Mouse (Mus musculus) CH12.LX (cell line): ENCODE measurements at regions not wholly inside any gene's neighbourhood (a gene's known extent, or its start where the extent isn't known, plus 50 kb on each side); places are given as distances from the start of the nearest gene placed in this dataset.

ENCODE experiments used
- DNase-seq: peaks from one replicate; pipeline ENCODE4 v3.0.0-alpha.2; 2013; ENCODE audit errors: extremely low read depth
- H3K27ac ChIP-seq: 2 replicates; pipeline ENCODE4 v1.5.1; 2012; ENCODE audit warnings: low read depth, mild to moderate bottlenecking, control low read depth, moderate library complexity; ENCODE audit not compliant: insufficient read depth
- H3K27me3 ChIP-seq: replicated peaks from 2 replicates; pipeline ENCODE3; 2012; ENCODE audit warnings: inconsistent platforms
- H3K36me3 ChIP-seq, 2 experiments: replicated peaks in 1 of 2; 2 replicates each; pipeline versions ENCODE3 to v1.6.1; 2012; ENCODE audit warnings: inconsistent platforms in 1 of 2, low read length in 1 of 2, mild to moderate bottlenecking in 1 of 2, mixed read lengths in 1 of 2, moderate library complexity in 1 of 2; ENCODE audit not compliant: control insufficient read depth in 1 of 2, insufficient read depth in 1 of 2
- H3K4me1 ChIP-seq, 2 experiments: 2 replicates each; pipeline ENCODE4 v1.6.1; 2012; ENCODE audit warnings: inconsistent platforms in 1 of 2, moderate library complexity in 1 of 2; ENCODE audit not compliant: insufficient read depth in 2 of 2, control insufficient read depth in 1 of 2
- H3K4me2 ChIP-seq: 2 replicates; pipeline ENCODE4 v1.6.1; 2012; ENCODE audit warnings: low read depth, mild to moderate bottlenecking, control low read depth; ENCODE audit not compliant: poor library complexity, insufficient read depth, severe bottlenecking
- H3K4me3 ChIP-seq, 3 experiments: fragments of 150-350 bp in 1 of 3; sonication (generic) in 1 of 3; replicated peaks in 1 of 3; 2 replicates each; pipeline versions ENCODE3 to v1.5.1; 2011 to 2012; ENCODE audit warnings: low read depth in 2 of 3, low read length in 2 of 3, mild to moderate bottlenecking in 2 of 3, moderate library complexity in 2 of 3, control low read depth in 1 of 3, improper control_type of control experiment in 1 of 3, inconsistent platforms in 1 of 3, mixed read lengths in 1 of 3; ENCODE audit not compliant: poor library complexity in 1 of 3
- H3K79me2 ChIP-seq: replicated peaks from 2 replicates; pipeline ENCODE4 v1.6.1; 2012; ENCODE audit warnings: mild to moderate bottlenecking, moderate library complexity; ENCODE audit not compliant: control insufficient read depth, poor library complexity, insufficient read depth, severe bottlenecking; ENCODE audit errors: extremely low read depth
- H3K9ac ChIP-seq: 2 replicates; pipeline ENCODE4 v1.6.1; 2012; ENCODE audit warnings: low read depth, mild to moderate bottlenecking, control low read depth, moderate library complexity; ENCODE audit not compliant: insufficient read depth
- H3K9me3 ChIP-seq: replicated peaks from 2 replicates; pipeline ENCODE3; 2012; ENCODE audit warnings: low read length, inconsistent platforms, mixed read lengths
- BHLHE40 ChIP-seq: IDR thresholded peaks from 2 replicates; pipeline ENCODE4 v1.6.1; 2011; ENCODE audit warnings: mild to moderate bottlenecking, low read depth, low read length, improper control_type of control experiment
- CHD1 ChIP-seq: IDR thresholded peaks from 2 replicates; pipeline ENCODE4 v1.6.1; 2012; ENCODE audit warnings: low read depth, low read length, improper control_type of control experiment, inconsistent platforms
- CTCF ChIP-seq, 2 experiments: IDR thresholded peaks in 1 of 2; conservative IDR thresholded peaks in 1 of 2; 2 replicates each; pipeline ENCODE4 v1.5.1; 2011 to 2012; ENCODE audit warnings: low read depth in 2 of 2, low read length in 2 of 2, improper control_type of control experiment in 1 of 2, inconsistent platforms in 1 of 2, mild to moderate bottlenecking in 1 of 2, moderate library complexity in 1 of 2
- E2F4 ChIP-seq: IDR thresholded peaks from 2 replicates; pipeline ENCODE4 v1.6.1; 2011; ENCODE audit warnings: low read depth, low read length, improper control_type of control experiment; ENCODE audit not compliant: insufficient replicate concordance
- ELF1 ChIP-seq: IDR thresholded peaks from 2 replicates; pipeline ENCODE4 v1.6.1; 2014; ENCODE audit warnings: low read depth, mild to moderate bottlenecking, inconsistent platforms, low read length, improper control_type of control experiment
- EP300 ChIP-seq: IDR thresholded peaks from 2 replicates; pipeline ENCODE4 v1.6.1; 2011; ENCODE audit warnings: low read length, improper control_type of control experiment
- IRF4 ChIP-seq: IDR thresholded peaks from 2 replicates; pipeline ENCODE4 v1.6.1; 2014; ENCODE audit warnings: low read depth, mild to moderate bottlenecking, inconsistent platforms, low read length, improper control_type of control experiment
- JUN ChIP-seq: IDR thresholded peaks from 2 replicates; pipeline ENCODE4 v1.6.1; 2011; ENCODE audit warnings: low read depth, mild to moderate bottlenecking, low read length, improper control_type of control experiment, moderate library complexity; ENCODE audit not compliant: insufficient read depth
- JUND ChIP-seq: conservative IDR thresholded peaks from 2 replicates; pipeline ENCODE4 v1.6.1; 2011; ENCODE audit warnings: low read depth, low read length, improper control_type of control experiment
- KAT2A ChIP-seq: IDR thresholded peaks from 2 replicates; pipeline ENCODE4 v1.6.1; 2012; ENCODE audit warnings: low read length, improper control_type of control experiment, inconsistent platforms; ENCODE audit not compliant: insufficient replicate concordance
- MAX ChIP-seq: IDR thresholded peaks from 2 replicates; pipeline ENCODE4 v1.6.1; 2011; ENCODE audit warnings: low read length, improper control_type of control experiment
- MAZ ChIP-seq: IDR thresholded peaks from 2 replicates; pipeline ENCODE4 v1.6.1; 2012; ENCODE audit warnings: low read depth, mild to moderate bottlenecking, inconsistent platforms, low read length, improper control_type of control experiment, moderate library complexity
- MEF2A ChIP-seq: IDR thresholded peaks from 2 replicates; pipeline ENCODE4 v1.6.1; 2014; ENCODE audit warnings: low read depth, mild to moderate bottlenecking, inconsistent platforms, low read length, improper control_type of control experiment, borderline replicate concordance
- MXI1 ChIP-seq: IDR thresholded peaks from 2 replicates; pipeline ENCODE4 v1.6.1; 2011; ENCODE audit warnings: mild to moderate bottlenecking, low read depth, low read length, improper control_type of control experiment
- NRF1 ChIP-seq: IDR thresholded peaks from 2 replicates; pipeline ENCODE4 v1.6.1; 2014; ENCODE audit warnings: low read depth, mild to moderate bottlenecking, inconsistent platforms, low read length, improper control_type of control experiment, moderate library complexity
- POLR2AphosphoS2 ChIP-seq: IDR thresholded peaks from 2 replicates; pipeline ENCODE4 v1.6.1; 2011; ENCODE audit warnings: low read depth, low read length, improper control_type of control experiment
- RAD21 ChIP-seq: IDR thresholded peaks from 2 replicates; pipeline ENCODE4 v1.6.1; 2011; ENCODE audit warnings: low read depth, mild to moderate bottlenecking, low read length, improper control_type of control experiment, moderate library complexity
- SMC3 ChIP-seq: IDR thresholded peaks from 2 replicates; pipeline ENCODE4 v1.6.1; 2011; ENCODE audit warnings: low read depth, low read length, improper control_type of control experiment
- TBP ChIP-seq: conservative IDR thresholded peaks from 2 replicates; pipeline ENCODE4 v1.6.1; 2011; ENCODE audit warnings: low read depth, low read length, improper control_type of control experiment
- UBTF ChIP-seq: IDR thresholded peaks from 2 replicates; pipeline ENCODE4 v1.6.1; 2012; ENCODE audit warnings: low read depth, mild to moderate bottlenecking, inconsistent platforms, low read length, improper control_type of control experiment, moderate library complexity
- ZC3H11A ChIP-seq: IDR thresholded peaks from 2 replicates; pipeline ENCODE4 v1.6.1; 2012; ENCODE audit warnings: low read depth, mild to moderate bottlenecking, inconsistent platforms, low read length, improper control_type of control experiment
- ZNF384 ChIP-seq: IDR thresholded peaks from 2 replicates; pipeline ENCODE4 v1.6.1; 2012; ENCODE audit warnings: low read depth, low read length, improper control_type of control experiment, inconsistent platforms
- dilution Hi-C: fragments of 300-500 bp; cut with MboI; formaldehyde crosslinking; loops from 2 replicates; pipeline ENCODE4 v1.14.3; 2020; ENCODE audit warnings: low sequenced_read_pairs; ENCODE audit not compliant: extremely low pct_unique_long_range_greater_than_20kb, extremely low pct_ligation_motif_present
- in situ Hi-C: fragments of 300-500 bp; cut with MboI; formaldehyde crosslinking; loops from 3 replicates; pipeline ENCODE4 v1.14.3; 2019; ENCODE audit warnings: low sequenced_read_pairs, low pct_ligation_motif_present, low pct_unique_long_range_greater_than_20kb, mixed read lengths

- no peaks in the 10 kb centered on the region for H3K9me3 ChIP-seq
- DNase-seq: no peak
- in situ Hi-C loops (no loop called here), dilution Hi-C loops (no loop called here)
- no peak overlapping the region for H3K4me2 ChIP-seq
- H3K36me3 ChIP-seq: no peaks in the 10 kb centered on the region
- no peak overlapping the region for H3K27ac ChIP-seq
- H3K79me2 ChIP-seq: no peaks in the 10 kb centered on the region
- H3K4me1 ChIP-seq: no peaks in the 10 kb centered on the region
- TF ChIP-seq CTCF (conservative IDR thresholded peaks at IDR 0.05 in 1 of 2, IDR thresholded peaks at IDR 0.05 in 1 of 2; ENCODE audit: low read depth in 2 of 2, low read length in 2 of 2) (no peak), MXI1 (no peak), JUND (no peak), ZNF384 (no peak), E2F4 (no peak), TBP (no peak), ELF1 (no peak), SMC3 (no peak), MAZ (no peak), KAT2A (no peak), MEF2A (no peak), IRF4 (no peak), CHD1 (no peak), POLR2AphosphoS2 (no peak), BHLHE40 (no peak), MAX (no peak), NRF1 (no peak)
- no peak overlapping the region for H3K4me3 ChIP-seq
- H3K27me3 ChIP-seq: no peaks in the 10 kb centered on the region
- H3K9ac ChIP-seq: no peak overlapping the region
Measured at GRCm38 (mm10) chr13:5566479-5566878, 294.8 kb upstream of the Klf6 start.

DNA sequence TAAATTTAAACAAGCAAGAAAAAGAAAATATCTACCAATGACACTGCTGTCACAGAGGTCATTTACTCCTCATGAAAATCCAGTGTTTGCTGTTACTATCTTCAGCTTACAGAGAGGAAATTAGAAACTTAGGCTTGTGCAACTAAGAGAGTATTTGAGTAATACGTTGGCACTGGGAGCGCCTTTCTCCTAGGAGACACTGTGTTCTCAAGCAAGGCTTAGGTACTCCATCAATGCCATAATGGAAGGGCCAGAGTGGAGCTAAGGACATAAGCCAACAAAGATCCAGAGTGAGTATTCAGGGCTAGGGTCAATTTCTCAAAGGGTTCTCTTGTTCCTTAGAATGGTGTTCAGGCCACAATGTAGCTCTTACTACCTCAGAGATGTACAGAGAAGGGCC, 294.4 kb upstream of the Klf6 start:
- H3K27me3 ChIP-seq: no peaks in the 10 kb centered on the region
- no peaks in the 10 kb centered on the region for H3K4me1 ChIP-seq
- H3K9ac ChIP-seq: no peak overlapping the region
- dilution Hi-C loops: no loop called here
- H3K9me3 ChIP-seq: no peaks in the 10 kb centered on the region
- no peak for TF ChIP-seq RAD21
- TF ChIP-seq EP300: no peak
- no peak for TF ChIP-seq CTCF (conservative IDR thresholded peaks at IDR 0.05 in 1 of 2, IDR thresholded peaks at IDR 0.05 in 1 of 2; ENCODE audit: low read depth in 2 of 2, low read length in 2 of 2)
- TF ChIP-seq JUN: no peak
- TF ChIP-seq ZC3H11A: no peak
- no peak for TF ChIP-seq UBTF
- TF ChIP-seq CHD1: no peak
- H3K4me2 ChIP-seq: no peak overlapping the region
- DNase-seq: no peak
- H3K27ac ChIP-seq: no peak overlapping the region
- in situ Hi-C loops: no loop called here
- H3K4me3 ChIP-seq: no peak overlapping the region
- no peaks in the 10 kb centered on the region for H3K79me2 ChIP-seq
- H3K36me3 ChIP-seq: no peaks in the 10 kb centered on the region
